In the genomic region with DNA sequence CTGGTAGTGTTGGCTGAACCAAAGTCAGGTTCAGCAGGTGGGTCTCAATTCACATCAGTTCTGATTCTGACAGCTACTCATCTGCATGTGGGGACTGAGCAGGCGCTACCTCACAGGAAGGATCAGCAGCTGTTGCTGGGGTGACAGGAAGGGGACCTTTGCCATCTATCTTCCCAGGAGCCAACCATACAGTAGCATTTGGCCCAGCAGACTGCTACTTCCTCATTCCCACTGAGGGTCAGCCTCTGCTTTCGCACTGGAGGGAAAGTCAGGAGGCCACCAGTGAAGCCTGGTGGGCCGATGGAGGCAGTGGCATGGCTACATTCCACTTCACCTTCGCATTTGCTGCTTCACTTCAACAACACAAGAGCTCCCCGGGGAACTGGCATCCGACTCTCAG, we compare ENCODE assay signal across 15 mouse cellular contexts. TPM values are rescaled to one million over a fixed set of nuclear protein-coding genes. Genes with fewer than 3 reads are reported as not detected.
A peak's percentile ranks its signal among the peaks of the same experiment; 100 is the strongest.
DNase-seq lines count a peak whose midpoint lies in the region; ATAC-seq and TF ChIP-seq lines count a peak whose summit lies in the region.
"Had no signal": no experiment of that assay in that cellular context is flagged by ENCODE, and none has a peak within 500 bp of the region (broad histone marks: within the 10 kb centered on the region; RNA-seq: fewer than 3 reads in every experiment).

No protein-coding gene starts in this region.

- DNase-seq in heart, postnatal 0 days (ENCODE audit: low spot score) = no peak
- DNase-seq in heart, adult 18-20 months = no peak
- DNase-seq in lung, postnatal 36 days = peak; percentile 46
- DNase-seq in lung, postnatal 10 days = no peak
- no peak for DNase-seq in kidney, adult 11 months
- DNase-seq: adrenal gland, postnatal 14 days; cerebellum, postnatal 10 days; kidney, postnatal 10 days; thymus, adult 18-20 months had no signal

- WGBS in heart, postnatal 0 days = 59% methylated on average over 6 of the region's 6 CpGs
- WGBS in olfactory bulb, adult 2 months = 51% methylated on average over 6 of the region's 6 CpGs

- no peak overlapping the region for H3K4me3 ChIP-seq in heart, postnatal 0 days (ENCODE audit: low read depth, low read length)
- no peak overlapping the region for H3K4me3 ChIP-seq in olfactory bulb, adult 2 months (ENCODE audit: insufficient read depth, low read depth, low read length)
- H3K4me3 ChIP-seq: hindbrain, embryonic 10.5 days; liver, embryonic 15.5 days; neural tube, embryonic 13.5 days had no signal

- H3K9me3 ChIP-seq in heart, postnatal 0 days (replicated peaks; ENCODE audit: control insufficient read depth, low read length) = no peaks in the 10 kb centered on the region
- H3K9me3 ChIP-seq: hindbrain, embryonic 10.5 days; liver, embryonic 15.5 days; neural tube, embryonic 13.5 days had no signal

- no peak overlapping the region for H3K4me2 ChIP-seq in heart, postnatal 0 days (ENCODE audit: low read depth, low read length)
- H3K4me2 ChIP-seq: liver, embryonic 15.5 days; neural tube, embryonic 13.5 days had no signal

- TF ChIP-seq POLR2A in olfactory bulb, adult 2 months (IDR thresholded peaks at IDR 0.05; ENCODE audit: insufficient read depth, low read depth, low read length) = no peak

- peaks cover 12% of the 10 kb centered on the region; the same call in 1 of the 2 replicates for H3K36me3 ChIP-seq in heart, postnatal 0 days (replicated peaks; ENCODE audit: control insufficient read depth, insufficient read depth, low read length)
- H3K36me3 ChIP-seq: liver, embryonic 15.5 days had no signal

- H3K9ac ChIP-seq in heart, postnatal 0 days (replicated peaks; ENCODE audit: low read depth, low read length) = no peak overlapping the region
- H3K9ac ChIP-seq: liver, embryonic 15.5 days; neural tube, embryonic 13.5 days had no signal

- TF ChIP-seq EP300 in heart, postnatal 0 days (IDR thresholded peaks at IDR 0.05; ENCODE audit: low read depth) = no peak

- H3K27me3 ChIP-seq in heart, postnatal 0 days (ENCODE audit: control insufficient read depth, insufficient read depth, low read length) = no peaks in the 10 kb centered on the region
- H3K27me3 ChIP-seq: liver, embryonic 15.5 days; neural tube, embryonic 13.5 days had no signal

- H3K4me1 ChIP-seq in heart, postnatal 0 days (ENCODE audit: control insufficient read depth, insufficient read depth) = peaks cover 66% of the 10 kb centered on the region
- peaks cover 79% of the 10 kb centered on the region for H3K4me1 ChIP-seq in olfactory bulb, adult 2 months (ENCODE audit: control insufficient read depth, insufficient read depth, low read length)

- H3K27ac ChIP-seq in heart, postnatal 0 days (ENCODE audit: low read depth) = peak overlapping the region; percentile 64; the same call in 1 of the 2 replicates
- H3K27ac ChIP-seq in olfactory bulb, adult 2 months (ENCODE audit: insufficient read depth, low read depth, low read length) = peak overlapping the region; percentile 41
- H3K27ac ChIP-seq: hindbrain, embryonic 10.5 days; liver, embryonic 15.5 days; neural tube, embryonic 13.5 days had no signal

- ATAC-seq in heart, postnatal 0 days (ENCODE audit: insufficient read depth, low read depth) = no peak
- peak; percentile 91 for ATAC-seq in common myeloid progenitor, adult 5-6 weeks (replicated peaks; ENCODE audit: low read depth, poor library complexity, severe bottlenecking)
- ATAC-seq: CD4-positive, CD25-positive, alpha-beta regulatory T cell, adult 4 months had no signal

- TF ChIP-seq CTCF in heart, postnatal 0 days (IDR thresholded peaks at IDR 0.05; ENCODE audit: low read depth) = no peak
- no peak for TF ChIP-seq CTCF in olfactory bulb, adult 2 months (IDR thresholded peaks at IDR 0.05; ENCODE audit: insufficient read depth, low read depth, low read length)

RNA-seq across cellular contexts. Expression of a gene that starts 9.3 kb away (rescaled TPM):
- total RNA-seq in heart, postnatal 0 days (2014; rRNA removed; ENCODE audit: low replicate concordance) = 25.9 and 35.5 TPM in 2 replicates
- 35.5 and 38.9 TPM in 2 replicates for polyA plus RNA-seq in heart, postnatal 0 days (2015; fragmentation: Nextera tagmentation; extraction: Ambion mirVana)
- total RNA-seq in heart, adult 18-20 months (2021) = 10 to 100 TPM; 16.9 to 22.0 TPM
- 16.0 and 18.0 TPM in 2 replicates for total RNA-seq in common myeloid progenitor, adult 5-6 weeks (2017)
- not detected in 2 replicates for polyA plus RNA-seq in olfactory bulb, adult 2 months (2012; ENCODE audit: insufficient read depth, insufficient read length, low replicate concordance, missing spikeins)

RNA-seq across cellular contexts. Expression of a gene that starts 26.0 kb away (rescaled TPM):
- total RNA-seq in heart, postnatal 0 days (2014; rRNA removed; ENCODE audit: low replicate concordance) = 71.6 and 120 TPM in 2 replicates
- polyA plus RNA-seq in heart, postnatal 0 days (2015; fragmentation: Nextera tagmentation; extraction: Ambion mirVana) = 3.6 and 4.0 TPM in 2 replicates
- 10 to 100 TPM; 79.1 to 89.1 TPM for total RNA-seq in heart, adult 18-20 months (2021)
- 53.7 and 73.2 TPM in 2 replicates for total RNA-seq in common myeloid progenitor, adult 5-6 weeks (2017)
- polyA plus RNA-seq in olfactory bulb, adult 2 months (2012; ENCODE audit: insufficient read depth, insufficient read length, low replicate concordance, missing spikeins) = 247 TPM in 1 of 2 replicates, not detected in the other

RNA-seq across cellular contexts. Expression of a gene that starts 36.3 kb away (rescaled TPM):
- total RNA-seq in heart, postnatal 0 days (2014; rRNA removed; ENCODE audit: low replicate concordance) = 10.8 and 13.7 TPM in 2 replicates
- polyA plus RNA-seq in heart, postnatal 0 days (2015; fragmentation: Nextera tagmentation; extraction: Ambion mirVana) = 0.84 and 1.00 TPM in 2 replicates
- 1 to 10 TPM; 1.4 to 1.5 TPM for total RNA-seq in heart, adult 18-20 months (2021)
- 0.05 and 0.55 TPM in 2 replicates for total RNA-seq in common myeloid progenitor, adult 5-6 weeks (2017)
- 326 TPM in 1 of 2 replicates, not detected in the other for polyA plus RNA-seq in olfactory bulb, adult 2 months (2012; ENCODE audit: insufficient read depth, insufficient read length, low replicate concordance, missing spikeins)
